Mouse (Mus musculus) gastrocnemius, postnatal 10 days (tissue): Measurements from ENCODE around the gene A730015C16Rik. TPM values are rescaled to one million over a fixed set of nuclear protein-coding genes. Genes with fewer than 3 reads are reported as not detected.

Experiments
- DNase-seq: peaks from one replicate; pipeline ENCODE4 v3.0.0; 2021; ENCODE audit warnings: mixed read lengths
- long read RNA-seq, 2 experiments: library from polyadenylated mRNA; stranded (forward); transcript quantifications; one replicate each; pipeline ENCODE4 v2.0.0; 2021
- total RNA-seq, 2 experiments: library from RNA; stranded (reverse); gene quantifications; 2 replicates each; pipeline ENCODE4 v1.2.3; 2021

Gene A730015C16Rik
- total RNA-seq: not detected
- long read RNA-seq, experiment 1: 0 reads
- long read RNA-seq, experiment 2: 0 reads

- DNase-seq: peak; percentile 33
These were observed at the start of gene A730015C16Rik for GRCm38 (mm10) chr4:108848505-108848848. Gene A730015C16Rik (minus strand): TSS chr4:108848619.

GRCm38 (mm10) chr4:108890876-108891275 is 42.5 kb upstream of the A730015C16Rik start:
- no peak for DNase-seq

- no peak for DNase-seq
These were observed 39.0 kb upstream of the A730015C16Rik start for GRCm38 (mm10) chr4:108887456-108887855.

GRCm38 (mm10) chr4:108883815-108884214 is 35.4 kb upstream of the A730015C16Rik start:
- no peak for DNase-seq

GRCm38 (mm10) chr4:108878963-108879822 is 30.8 kb upstream of the A730015C16Rik start, which contains the start of gene Rab3b:
Gene Rab3b (plus strand): TSS chr4:108879063.
- peak; percentile 42 for DNase-seq

- DNase-seq: no peak
These were observed 29.5 kb upstream of the A730015C16Rik start for GRCm38 (mm10) chr4:108877901-108878300.

GRCm38 (mm10) chr4:108873746-108874145 is 25.3 kb upstream of the A730015C16Rik start:
- no peak for DNase-seq

GRCm38 (mm10) chr4:108869730-108870374 is 21.4 kb upstream of the A730015C16Rik start:
- peak; percentile 71 for DNase-seq

GRCm38 (mm10) chr4:108866806-108867205 is 18.4 kb upstream of the A730015C16Rik start:
- DNase-seq: no peak

GRCm38 (mm10) chr4:108847715-108848504 is 509 bp downstream of the A730015C16Rik start, which contains the start of gene Kti12:
Gene Kti12 (plus strand): TSS chr4:108847785.
- peak; percentile 77 for DNase-seq

GRCm38 (mm10) chr4:108845824-108846569 is 2.4 kb downstream of the A730015C16Rik start:
- no peak for DNase-seq

- DNase-seq: no peak
These were observed 5.1 kb downstream of the A730015C16Rik start for GRCm38 (mm10) chr4:108843336-108843735.

- DNase-seq: no peak
These were observed 6.4 kb downstream of the A730015C16Rik start for GRCm38 (mm10) chr4:108841920-108842578.

- no peak for DNase-seq
These were observed 10.4 kb downstream of the A730015C16Rik start for GRCm38 (mm10) chr4:108838031-108838430.

- no peak for DNase-seq
These were observed 12.9 kb downstream of the A730015C16Rik start for GRCm38 (mm10) chr4:108835496-108835895.

- DNase-seq: peak; percentile 16
These were observed 13.5 kb downstream of the A730015C16Rik start for GRCm38 (mm10) chr4:108834971-108835311.

- peak; percentile 66 for DNase-seq
These were observed 14.1 kb downstream of the A730015C16Rik start, which contains the start of gene Txndc12 for GRCm38 (mm10) chr4:108834115-108834970. Gene Txndc12 (plus strand): TSS chr4:108834601.

GRCm38 (mm10) chr4:108833828-108834114 is 14.6 kb downstream of the A730015C16Rik start:
- no peak for DNase-seq

- DNase-seq: peak; percentile 88
These were observed 15.2 kb downstream of the A730015C16Rik start, which contains the start of gene Btf3l4 for GRCm38 (mm10) chr4:108832916-108833827. Gene Btf3l4 (minus strand): TSS chr4:108833614.
